Mouse (Mus musculus): ENCODE measurements around the gene Afap1l2. TPM values are rescaled to one million over a fixed set of nuclear protein-coding genes. Genes with fewer than 3 reads are reported as not detected.

Afap1l2 gene
- 3.7 and 5.5 TPM in 2 replicates for polyA plus RNA-seq (2014; fragmentation: Nextera tagmentation; extraction: Ambion mirVana)

GRCm38 (mm10) chr19:57007781-57008710 is at the start of gene Afap1l2:
TSS of gene Afap1l2 (minus strand) at chr19:57008228.
- 0 out of 2 replicates have a peak, but pooled peaks have one; percentile 40 for ATAC-seq (ENCODE audit: low FRiP score)

GRCm38 (mm10) chr19:57057568-57057967 is 49.5 kb upstream of the Afap1l2 start:
- Histone ChIP-seq H3K36me3 (ENCODE audit: control insufficient read depth, insufficient read depth, low read length) (no peaks in the 10 kb centered on the region), H3K9ac (ENCODE audit: low read depth, low read length) (no peak overlapping the region), H3K27me3 (ENCODE audit: control insufficient read depth, insufficient read depth, low read length) (no peaks in the 10 kb centered on the region), H3K4me2 (replicated peaks; ENCODE audit: low read depth, low read length) (no peak overlapping the region), H3K9me3 (ENCODE audit: control insufficient read depth, low read length) (no peaks in the 10 kb centered on the region), H3K4me3 (ENCODE audit: low read depth, low read length) (no peak overlapping the region), H3K27ac (ENCODE audit: low read depth, low read length) (no peak overlapping the region), H3K4me1 (replicated peaks; ENCODE audit: control insufficient read depth, insufficient read depth, low read length) (no peaks in the 10 kb centered on the region)
- ATAC-seq (ENCODE audit: low FRiP score) (no peak), DNase-seq (ENCODE audit: low spot score) (no peak)
- WGBS: 92% methylated on average over 2 of the region's 2 CpGs

More at GRCm38 (mm10) chr19:57007781-57008710, at the start of gene Afap1l2:
- Histone ChIP-seq H3K9me3 (ENCODE audit: control insufficient read depth, low read length) (no peaks in the 10 kb centered on the region), H3K4me3 (ENCODE audit: low read depth, low read length) (peak within 1 kb of the TSS; percentile 45), H3K36me3 (ENCODE audit: control insufficient read depth, insufficient read depth, low read length) (no peaks in the 10 kb centered on the region), H3K4me2 (replicated peaks; ENCODE audit: low read depth, low read length) (peak within 1 kb of the TSS; percentile 90), H3K9ac (ENCODE audit: low read depth, low read length) (peak within 1 kb of the TSS; percentile 24; the same call in 1 of the 2 replicates), H3K4me1 (replicated peaks; ENCODE audit: control insufficient read depth, insufficient read depth, low read length) (no peaks in the 10 kb centered on the region), H3K27ac (ENCODE audit: low read depth, low read length) (no peak within 1 kb of the TSS), H3K27me3 (ENCODE audit: control insufficient read depth, insufficient read depth, low read length) (peaks cover 15% of the 10 kb centered on the region)
- 2% methylated on average over 68 of the region's 68 CpGs for WGBS
- DNase-seq (ENCODE audit: low spot score): peak; percentile 54

GRCm38 (mm10) chr19:57055215-57056120 is 47.4 kb upstream of the Afap1l2 start:
- Histone ChIP-seq H3K36me3 (ENCODE audit: control insufficient read depth, insufficient read depth, low read length) (no peaks in the 10 kb centered on the region), H3K4me2 (replicated peaks; ENCODE audit: low read depth, low read length) (no peak overlapping the region), H3K9ac (ENCODE audit: low read depth, low read length) (no peak overlapping the region), H3K27me3 (ENCODE audit: control insufficient read depth, insufficient read depth, low read length) (no peaks in the 10 kb centered on the region), H3K27ac (ENCODE audit: low read depth, low read length) (no peak overlapping the region), H3K9me3 (ENCODE audit: control insufficient read depth, low read length) (no peaks in the 10 kb centered on the region), H3K4me3 (ENCODE audit: low read depth, low read length) (no peak overlapping the region), H3K4me1 (replicated peaks; ENCODE audit: control insufficient read depth, insufficient read depth, low read length) (no peaks in the 10 kb centered on the region)
- ATAC-seq (ENCODE audit: low FRiP score): no peak
- no peak for DNase-seq (ENCODE audit: low spot score)
- 91% methylated on average over 16 of the region's 16 CpGs for WGBS

GRCm38 (mm10) chr19:57052959-57053358 is 44.9 kb upstream of the Afap1l2 start:
- no peak overlapping the region for H3K9ac ChIP-seq (ENCODE audit: low read depth, low read length)
- no peak for DNase-seq (ENCODE audit: low spot score)
- no peaks in the 10 kb centered on the region for H3K36me3 ChIP-seq (ENCODE audit: control insufficient read depth, insufficient read depth, low read length)
- H3K4me3 ChIP-seq (ENCODE audit: low read depth, low read length): no peak overlapping the region
- no peaks in the 10 kb centered on the region for H3K9me3 ChIP-seq (ENCODE audit: control insufficient read depth, low read length)
- WGBS: 85% methylated on average over 8 of the region's 8 CpGs
- ATAC-seq (ENCODE audit: low FRiP score): no peak
- H3K27ac ChIP-seq (ENCODE audit: low read depth, low read length): no peak overlapping the region
- no peaks in the 10 kb centered on the region for H3K27me3 ChIP-seq (ENCODE audit: control insufficient read depth, insufficient read depth, low read length)
- H3K4me1 ChIP-seq (replicated peaks; ENCODE audit: control insufficient read depth, insufficient read depth, low read length): no peaks in the 10 kb centered on the region
- no peak overlapping the region for H3K4me2 ChIP-seq (replicated peaks; ENCODE audit: low read depth, low read length)

- ATAC-seq (ENCODE audit: low FRiP score) (no peak), DNase-seq (ENCODE audit: low spot score) (no peak)
- Histone ChIP-seq H3K9me3 (ENCODE audit: control insufficient read depth, low read length) (no peaks in the 10 kb centered on the region), H3K36me3 (ENCODE audit: control insufficient read depth, insufficient read depth, low read length) (no peaks in the 10 kb centered on the region), H3K27me3 (ENCODE audit: control insufficient read depth, insufficient read depth, low read length) (no peaks in the 10 kb centered on the region), H3K4me3 (ENCODE audit: low read depth, low read length) (no peak overlapping the region), H3K27ac (ENCODE audit: low read depth, low read length) (no peak overlapping the region), H3K4me1 (replicated peaks; ENCODE audit: control insufficient read depth, insufficient read depth, low read length) (no peaks in the 10 kb centered on the region), H3K4me2 (replicated peaks; ENCODE audit: low read depth, low read length) (no peak overlapping the region), H3K9ac (ENCODE audit: low read depth, low read length) (no peak overlapping the region)
- whole genome bisulfite sequencing: 95% methylated on average over 7 of the region's 7 CpGs
Observed at GRCm38 (mm10) chr19:57052016-57052415, 44.0 kb upstream of the Afap1l2 start.

GRCm38 (mm10) chr19:57049592-57050090 is 41.6 kb upstream of the Afap1l2 start:
- DNase-seq (ENCODE audit: low spot score): no peak
- no peaks in the 10 kb centered on the region for H3K27me3 ChIP-seq (ENCODE audit: control insufficient read depth, insufficient read depth, low read length)
- H3K36me3 ChIP-seq (ENCODE audit: control insufficient read depth, insufficient read depth, low read length): no peaks in the 10 kb centered on the region
- no peak overlapping the region for H3K27ac ChIP-seq (ENCODE audit: low read depth, low read length)
- no peaks in the 10 kb centered on the region for H3K4me1 ChIP-seq (replicated peaks; ENCODE audit: control insufficient read depth, insufficient read depth, low read length)
- ATAC-seq (ENCODE audit: low FRiP score): no peak
- H3K4me3 ChIP-seq (ENCODE audit: low read depth, low read length): no peak overlapping the region
- H3K4me2 ChIP-seq (replicated peaks; ENCODE audit: low read depth, low read length): no peak overlapping the region
- H3K9ac ChIP-seq (ENCODE audit: low read depth, low read length): no peak overlapping the region
- H3K9me3 ChIP-seq (ENCODE audit: control insufficient read depth, low read length): no peaks in the 10 kb centered on the region
- WGBS: 67% methylated on average over 16 of the region's 16 CpGs

GRCm38 (mm10) chr19:57047671-57048320 is 39.8 kb upstream of the Afap1l2 start:
- 83% methylated on average over 9 of the region's 9 CpGs for WGBS

GRCm38 (mm10) chr19:57039258-57039657 is 31.2 kb upstream of the Afap1l2 start:
- Histone ChIP-seq H3K27ac (ENCODE audit: low read depth, low read length) (no peak overlapping the region), H3K4me1 (replicated peaks; ENCODE audit: control insufficient read depth, insufficient read depth, low read length) (no peaks in the 10 kb centered on the region), H3K4me2 (replicated peaks; ENCODE audit: low read depth, low read length) (no peak overlapping the region), H3K9me3 (ENCODE audit: control insufficient read depth, low read length) (no peaks in the 10 kb centered on the region), H3K4me3 (ENCODE audit: low read depth, low read length) (no peak overlapping the region), H3K27me3 (ENCODE audit: control insufficient read depth, insufficient read depth, low read length) (no peaks in the 10 kb centered on the region), H3K9ac (ENCODE audit: low read depth, low read length) (no peak overlapping the region), H3K36me3 (ENCODE audit: control insufficient read depth, insufficient read depth, low read length) (no peaks in the 10 kb centered on the region)
- peak; percentile 66 for DNase-seq (ENCODE audit: low spot score)
- no peak for ATAC-seq (ENCODE audit: low FRiP score)
- 76% methylated on average over 6 of the region's 6 CpGs for WGBS

More at GRCm38 (mm10) chr19:57047671-57048320, 39.8 kb upstream of the Afap1l2 start:
- H3K27ac ChIP-seq (ENCODE audit: low read depth, low read length): no peak overlapping the region
- DNase-seq (ENCODE audit: low spot score): no peak
- H3K4me2 ChIP-seq (replicated peaks; ENCODE audit: low read depth, low read length): no peak overlapping the region
- no peaks in the 10 kb centered on the region for H3K4me1 ChIP-seq (replicated peaks; ENCODE audit: control insufficient read depth, insufficient read depth, low read length)
- H3K36me3 ChIP-seq (ENCODE audit: control insufficient read depth, insufficient read depth, low read length): no peaks in the 10 kb centered on the region
- no peak overlapping the region for H3K4me3 ChIP-seq (ENCODE audit: low read depth, low read length)
- ATAC-seq (ENCODE audit: low FRiP score): no peak
- no peak overlapping the region for H3K9ac ChIP-seq (ENCODE audit: low read depth, low read length)
- H3K9me3 ChIP-seq (ENCODE audit: control insufficient read depth, low read length): no peaks in the 10 kb centered on the region
- H3K27me3 ChIP-seq (ENCODE audit: control insufficient read depth, insufficient read depth, low read length): no peaks in the 10 kb centered on the region
